Mouse (Mus musculus): ENCODE results near the gene Pfkm.

The Pfkm gene

DNA sequence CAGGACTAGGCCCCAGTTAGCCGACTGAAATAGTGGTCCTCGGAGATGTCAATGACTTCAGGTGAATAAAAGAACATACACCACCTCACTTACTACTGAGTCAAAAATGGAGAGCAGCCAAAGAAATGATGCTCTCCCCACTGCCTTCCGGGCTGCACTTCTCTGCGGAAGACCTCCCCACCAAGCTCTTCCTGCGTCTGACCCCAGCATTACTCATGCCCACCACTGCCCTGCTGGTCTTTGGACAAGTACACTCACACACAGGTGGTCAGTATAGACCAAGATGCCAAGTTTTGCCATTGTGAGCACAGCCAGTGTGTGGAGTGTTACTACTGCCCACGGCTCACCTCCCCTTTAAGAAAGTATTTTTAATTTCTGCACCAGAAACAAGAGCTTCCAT is 10.0 kb downstream of the Pfkm start:
- DNase-seq, result no peak

DNA sequence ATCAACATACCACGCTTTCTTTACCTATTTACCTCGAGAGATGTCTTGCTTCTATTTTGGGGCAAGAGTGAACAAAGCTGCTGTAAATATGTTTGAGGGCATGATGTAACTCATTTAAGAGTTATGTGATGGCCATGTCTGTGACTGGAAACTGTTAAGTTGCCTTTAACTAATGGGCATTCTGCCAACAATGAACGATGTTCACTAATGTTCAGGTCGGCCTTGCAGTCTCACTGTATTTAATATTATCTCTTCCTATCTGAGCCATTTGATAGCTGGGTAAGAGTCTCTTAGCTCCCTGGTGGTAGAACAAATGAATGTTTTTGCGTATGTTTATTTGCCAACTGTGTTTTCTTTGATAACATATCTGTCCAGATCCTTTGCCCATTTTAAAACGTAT is 14.1 kb downstream of the Pfkm start:
- DNase-seq, result no peak

DNA sequence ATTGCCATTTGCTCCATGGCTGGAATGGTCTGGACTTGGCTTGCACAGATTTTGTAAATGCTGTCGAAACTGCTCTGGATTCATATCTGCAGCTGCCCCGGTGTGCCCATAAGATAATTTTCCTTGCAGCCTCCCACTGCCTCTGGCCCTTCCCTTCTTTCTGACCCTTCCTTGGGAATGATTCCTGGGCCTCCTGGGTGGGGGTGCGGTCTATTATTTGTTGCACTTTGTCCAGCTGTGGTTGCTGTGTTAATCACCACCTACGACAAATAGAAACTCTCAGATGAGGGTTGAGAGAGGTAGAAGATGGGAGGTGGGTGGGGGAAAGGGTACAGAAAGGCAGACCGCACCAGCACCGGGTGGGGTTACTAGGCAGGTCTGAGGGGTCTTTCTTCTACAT is 14.8 kb downstream of the Pfkm start:
- DNase-seq, result no peak

DNA sequence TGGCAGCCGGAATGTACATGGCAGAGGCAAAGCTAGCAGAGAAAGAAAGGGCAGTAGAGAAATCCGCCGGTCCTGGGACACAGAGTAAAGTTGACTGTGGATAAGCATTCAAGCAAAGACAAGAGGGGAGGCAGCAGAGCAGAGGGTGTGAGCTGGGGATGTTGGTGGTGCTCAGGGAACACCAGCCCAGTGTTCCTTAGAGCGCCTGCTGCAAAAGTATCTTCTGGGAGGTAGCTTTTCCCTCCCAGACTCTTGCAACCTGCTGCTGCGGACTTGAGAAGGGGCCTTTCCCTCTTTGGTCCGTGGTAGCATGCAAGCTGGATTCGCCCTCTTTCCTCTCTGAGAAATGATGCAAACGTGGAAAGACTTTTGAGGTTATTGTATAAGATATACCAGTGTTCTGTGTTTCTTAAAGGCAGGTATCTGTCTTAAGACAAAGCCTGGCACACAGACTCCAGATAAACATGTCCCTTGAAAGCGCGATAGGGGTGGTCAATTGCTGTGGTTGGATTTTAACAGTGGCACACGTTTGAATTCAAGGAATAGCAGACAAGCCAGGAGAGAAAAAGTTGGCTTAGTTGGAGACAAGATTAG is 15.4 kb downstream of the Pfkm start:
- DNase-seq, result no peak

DNA sequence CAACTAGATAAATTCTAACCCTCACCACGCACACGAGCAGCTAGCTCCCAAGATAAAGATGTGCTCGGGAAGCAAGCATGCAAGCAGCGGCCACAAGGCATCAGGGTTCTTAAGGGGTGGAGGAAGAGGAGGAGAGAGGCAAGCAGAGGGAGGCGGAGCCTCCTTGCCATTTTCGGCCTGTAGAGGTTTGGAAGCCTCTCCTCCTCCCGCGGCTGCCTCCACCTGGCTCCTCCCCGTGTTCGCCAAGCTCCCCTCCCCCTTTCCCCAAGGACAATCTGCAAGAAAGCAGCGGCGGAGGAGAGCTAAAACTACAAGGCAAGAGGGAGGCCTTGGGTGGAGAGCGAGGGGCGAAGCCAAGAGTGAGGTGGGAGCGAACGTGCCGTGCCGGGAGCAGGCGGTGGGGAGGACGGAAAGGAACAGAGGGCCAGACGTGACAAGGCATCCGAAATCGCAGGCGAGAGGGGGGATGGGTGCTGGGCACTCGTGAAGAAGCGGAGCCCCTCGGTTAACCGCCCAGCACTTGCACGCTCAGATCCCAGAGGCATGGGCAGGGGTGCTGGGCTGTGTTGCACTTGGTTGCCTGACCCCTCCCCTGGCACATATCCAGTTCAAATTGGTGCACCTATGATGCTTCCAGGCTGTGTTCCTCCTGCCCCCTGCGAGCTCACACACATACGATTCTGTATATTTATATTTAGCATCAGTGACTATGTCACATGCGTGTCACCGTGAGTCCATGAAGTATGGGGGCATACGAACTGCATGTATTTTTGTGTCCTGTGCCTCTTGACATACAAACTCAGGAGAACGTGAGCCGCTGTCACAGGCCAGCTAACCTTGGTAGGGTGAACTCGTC is 16.1 kb downstream of the Pfkm start:
- DNase-seq, result peak; percentile 77

DNA sequence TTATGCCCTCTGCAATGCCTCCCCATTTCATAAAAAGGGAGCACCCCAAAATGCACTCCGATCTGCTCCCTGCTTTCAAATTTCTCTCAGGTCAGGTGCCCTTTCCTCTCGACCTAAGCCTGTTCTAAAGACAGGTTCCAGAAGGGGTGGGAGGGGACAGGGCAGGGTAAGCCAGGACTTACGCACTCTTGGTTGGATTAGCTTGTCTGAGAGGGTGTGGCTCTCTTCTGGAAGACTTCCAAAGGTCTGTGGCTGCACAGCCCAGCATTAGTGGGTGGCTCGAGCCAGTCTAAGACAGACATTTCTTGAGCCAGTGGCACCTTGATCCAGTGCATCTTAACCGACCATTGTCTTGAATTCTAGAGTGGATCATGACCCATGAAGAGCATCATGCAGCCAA is 19.4 kb downstream of the Pfkm start:
- DNase-seq, result no peak

DNA sequence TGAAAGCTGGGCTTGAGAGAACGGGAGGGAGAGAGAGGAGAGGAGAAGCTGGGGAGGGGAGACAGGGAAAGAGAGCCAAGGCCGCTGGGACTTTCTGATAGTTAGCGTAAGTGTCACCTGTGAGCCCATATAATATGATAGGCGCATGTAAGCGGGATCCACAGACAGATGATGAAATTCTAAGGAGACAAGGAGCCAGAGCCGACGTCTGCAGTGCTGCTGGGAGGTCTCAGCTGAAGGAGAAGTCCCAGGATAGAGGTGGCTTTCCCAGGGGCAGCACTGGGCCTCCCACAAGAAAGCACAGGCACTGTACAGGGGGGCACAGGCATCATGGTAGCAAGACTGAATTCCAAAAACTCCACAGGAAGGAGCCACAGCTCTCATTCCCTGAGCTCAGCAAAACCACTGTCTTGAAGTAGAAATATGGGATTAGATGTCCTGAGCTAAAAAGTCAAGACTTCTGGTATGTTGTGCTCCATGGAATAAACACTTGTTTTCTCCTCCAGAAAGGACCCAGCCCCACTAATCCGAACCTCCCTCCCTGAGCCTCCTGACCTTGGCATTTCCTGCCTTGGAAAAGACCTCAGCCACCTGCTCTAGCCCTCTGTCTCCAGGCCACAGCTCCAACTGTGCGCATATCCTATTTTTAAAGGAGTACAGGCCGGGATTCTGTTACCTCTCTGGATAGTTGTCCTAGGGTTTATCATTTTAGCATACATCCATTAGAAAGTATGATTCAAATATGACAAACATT is 21.9 kb downstream of the Pfkm start:
- no peak for DNase-seq

DNA sequence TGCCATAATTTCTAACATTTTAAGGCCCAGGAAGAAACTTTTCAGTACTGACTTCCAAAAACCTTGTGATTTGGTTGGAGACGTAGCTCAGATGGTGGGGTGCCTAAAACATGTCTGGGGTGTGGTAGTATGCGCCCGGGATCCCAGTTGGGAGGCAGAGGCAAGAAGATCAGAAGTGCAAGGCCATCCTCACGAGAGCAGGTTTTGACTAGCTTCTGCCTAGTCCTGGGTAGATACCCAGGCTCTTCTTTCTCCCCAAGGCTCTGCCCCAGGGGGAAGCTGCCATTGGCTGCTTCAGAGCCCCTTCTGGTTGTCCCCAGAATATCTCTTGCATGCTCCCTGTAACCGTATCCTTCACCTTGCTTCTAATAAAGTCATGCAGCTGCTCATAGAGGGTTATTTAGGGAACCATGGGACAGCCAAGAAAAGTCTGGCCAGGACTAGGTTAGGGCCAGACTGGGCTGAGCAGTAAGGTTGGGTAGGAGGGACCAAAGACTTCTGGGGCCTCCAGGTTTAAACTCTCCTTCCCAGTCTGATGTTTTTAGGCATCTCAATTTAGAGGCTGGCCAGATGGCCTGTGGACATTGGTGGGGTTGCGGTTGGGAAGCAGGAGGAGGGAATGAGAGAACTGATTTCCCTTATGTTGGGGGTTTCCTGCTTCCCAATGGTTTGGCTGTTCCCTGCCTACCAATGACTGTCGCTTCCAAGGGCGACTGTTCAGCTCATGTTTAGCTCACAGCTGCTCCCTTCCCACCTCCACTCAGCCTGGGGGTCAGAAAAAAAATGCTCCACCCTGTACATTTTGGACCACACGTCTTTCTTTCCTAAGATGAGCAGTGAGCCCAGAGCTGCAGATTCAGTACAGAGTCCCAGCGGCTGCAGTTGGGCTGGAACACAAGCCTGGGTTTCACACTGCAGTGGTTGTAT is 22.7 kb downstream of the Pfkm start:
- DNase-seq, result no peak

DNA sequence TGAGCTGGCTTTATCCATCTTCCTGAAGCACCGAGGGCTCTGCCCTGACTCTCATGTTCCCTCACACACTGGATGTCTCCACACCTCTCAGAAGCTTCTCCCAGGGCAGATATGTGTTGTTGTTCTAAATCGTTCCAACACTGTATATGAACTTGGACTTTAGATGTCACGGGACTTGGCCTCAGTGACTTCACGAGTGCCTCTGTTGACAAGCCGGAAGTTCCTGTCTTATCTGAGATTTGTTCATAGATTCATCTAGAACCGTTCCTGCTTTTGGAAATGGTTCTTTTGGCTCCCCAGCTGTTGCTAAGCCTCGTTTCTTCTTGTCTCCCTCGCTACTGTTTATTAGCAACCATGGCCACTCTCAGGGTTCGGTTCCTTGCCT is 23.4 kb downstream of the Pfkm start:
- DNase-seq, result no peak

DNA sequence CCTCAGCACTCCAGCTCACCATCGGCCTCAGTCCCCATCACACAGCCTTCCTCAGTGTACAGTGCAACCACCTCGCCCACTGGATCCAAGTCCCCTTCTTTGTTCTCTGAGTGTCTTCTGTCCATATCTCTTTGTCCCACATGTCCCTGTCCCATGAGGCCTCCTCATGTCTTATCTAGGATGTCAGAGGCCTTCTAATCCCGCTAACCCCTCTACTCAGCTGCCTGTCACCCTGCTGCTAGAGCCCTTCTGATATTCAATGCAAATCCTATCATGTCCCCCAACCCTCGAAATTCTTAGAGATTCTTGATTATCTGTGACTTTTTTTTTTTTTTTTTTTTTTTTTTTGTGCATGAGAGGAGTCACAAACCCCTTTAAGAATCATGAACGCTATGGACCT is 23.9 kb downstream of the Pfkm start:
- DNase-seq, result no peak

DNA sequence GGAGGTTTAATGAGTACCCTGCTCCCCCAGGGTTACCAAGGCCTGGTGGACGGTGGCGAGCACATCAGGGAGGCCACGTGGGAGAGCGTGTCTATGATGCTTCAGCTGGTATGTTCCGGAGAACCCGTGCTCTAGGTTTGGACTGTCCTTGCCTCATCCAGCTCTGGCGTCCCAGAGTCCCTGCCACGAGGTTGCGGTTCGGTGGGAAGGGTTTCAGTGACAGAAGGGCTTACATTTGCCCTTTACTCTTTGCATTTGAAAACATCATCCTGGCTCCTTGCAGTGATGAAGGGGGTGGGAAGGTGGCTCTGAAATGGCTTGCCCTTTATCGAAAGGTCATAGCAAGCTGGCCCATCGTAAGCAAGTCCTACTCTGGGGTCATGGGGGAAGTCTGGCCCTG is 27.0 kb downstream of the Pfkm start:
- no peak for DNase-seq

DNA sequence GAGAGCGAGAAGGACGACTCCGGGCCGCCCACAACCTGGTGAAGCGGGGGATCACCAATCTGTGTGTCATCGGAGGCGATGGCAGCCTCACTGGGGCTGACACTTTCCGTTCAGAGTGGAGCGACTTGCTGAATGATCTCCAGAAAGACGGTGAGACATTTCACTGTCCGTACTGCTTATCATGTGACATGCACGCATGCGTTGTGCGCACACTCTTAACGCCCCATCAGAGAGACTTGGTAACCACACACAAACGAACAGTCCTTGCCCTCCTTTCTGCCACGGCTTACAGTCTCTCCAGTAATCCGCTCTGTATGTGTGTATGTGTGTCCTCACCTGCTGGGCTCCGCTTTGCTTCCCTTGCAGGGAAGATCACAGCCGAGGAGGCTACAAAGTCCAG is 28.4 kb downstream of the Pfkm start:
- no peak for DNase-seq

DNA sequence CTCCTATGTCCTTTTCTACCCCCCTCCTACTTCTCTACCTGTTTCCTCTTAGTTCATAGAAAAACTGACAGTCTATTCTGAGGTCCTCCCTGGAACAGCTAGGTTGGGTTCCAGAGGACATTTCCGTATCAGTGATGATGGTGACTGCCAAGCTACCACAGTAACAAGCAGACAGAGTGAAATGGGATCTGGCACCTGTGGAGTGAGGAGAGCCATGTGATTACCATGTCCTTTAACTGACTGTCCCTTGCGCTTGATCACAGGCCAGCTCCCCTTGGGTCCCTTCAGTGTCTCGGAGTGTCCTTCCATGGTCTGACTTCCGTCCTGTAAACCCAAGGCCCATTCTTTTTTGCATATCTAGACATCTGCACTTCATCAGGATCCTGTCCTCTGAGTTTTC is 38.6 kb downstream of the Pfkm start:
- no peak for DNase-seq

DNA sequence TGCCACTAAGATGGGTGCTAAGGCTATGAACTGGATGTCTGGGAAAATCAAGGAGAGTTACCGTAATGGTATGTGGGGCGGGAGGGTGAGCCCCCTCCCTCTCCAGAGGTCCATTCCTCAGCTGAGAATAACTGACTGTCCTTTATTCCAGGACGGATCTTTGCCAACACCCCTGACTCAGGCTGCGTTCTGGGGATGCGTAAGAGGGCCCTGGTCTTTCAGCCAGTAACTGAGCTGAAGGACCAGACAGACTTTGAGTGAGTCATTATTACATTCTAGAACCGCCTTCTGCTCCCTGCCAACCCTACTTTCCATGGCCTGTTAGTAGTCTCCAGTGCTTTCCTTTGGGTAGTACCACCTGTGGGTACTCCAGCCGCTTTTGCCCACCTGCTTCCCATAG is 39.1 kb downstream of the Pfkm start:
- no peak for DNase-seq

DNA sequence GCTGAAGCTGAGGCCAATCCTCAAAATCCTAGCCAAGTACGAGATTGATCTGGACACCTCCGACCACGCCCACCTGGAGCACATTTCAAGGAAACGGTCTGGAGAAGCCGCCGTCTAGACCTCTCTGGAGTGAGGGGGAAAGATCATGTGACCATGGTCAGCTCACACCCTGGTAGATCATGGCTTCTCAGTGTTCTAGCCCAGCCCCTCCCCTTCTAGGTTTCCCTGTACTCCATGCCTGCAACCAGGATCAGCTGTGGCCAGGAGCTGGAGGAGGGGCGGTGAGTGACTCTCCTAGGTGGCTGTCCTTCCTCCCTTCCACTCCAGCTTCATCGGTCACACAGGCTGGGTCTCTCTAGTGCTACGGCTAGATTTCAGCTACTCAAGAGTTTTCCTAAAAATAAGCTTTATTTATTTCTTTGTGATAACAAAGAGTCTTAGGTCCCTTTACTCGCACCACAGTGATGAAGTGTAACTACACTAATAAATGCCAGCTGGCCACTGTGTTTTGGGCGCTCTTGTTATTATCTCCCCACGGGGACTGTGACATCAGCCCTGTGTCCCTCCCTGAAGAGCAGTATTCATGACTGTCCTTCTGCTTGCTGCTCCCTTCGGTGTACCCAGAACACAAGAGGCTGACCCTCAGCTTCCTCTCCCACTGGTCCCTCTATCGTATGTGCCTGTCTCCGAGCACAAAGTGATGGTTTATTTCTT is 39.7 kb downstream of the Pfkm start:
- DNase-seq, result no peak

DNA sequence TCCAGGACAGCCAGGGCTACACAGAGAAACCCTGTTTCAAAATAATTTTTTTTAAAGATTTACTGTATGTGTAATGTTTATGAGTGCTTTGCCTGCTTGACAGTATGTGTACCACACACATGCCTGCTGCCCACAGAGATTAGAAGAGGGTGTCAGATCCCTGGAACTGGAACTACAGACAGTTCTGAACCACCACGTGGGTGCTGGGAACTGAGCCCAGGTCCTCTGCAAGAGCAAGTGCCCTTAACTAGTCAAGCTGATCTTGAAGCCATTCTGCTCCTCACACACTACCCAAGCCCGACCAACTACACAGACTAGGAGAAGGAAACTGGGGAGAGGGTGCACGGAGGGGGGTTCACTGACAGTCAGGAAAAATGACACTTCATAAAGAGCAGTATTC is 41.1 kb downstream of the Pfkm start:
- no peak for DNase-seq

DNA sequence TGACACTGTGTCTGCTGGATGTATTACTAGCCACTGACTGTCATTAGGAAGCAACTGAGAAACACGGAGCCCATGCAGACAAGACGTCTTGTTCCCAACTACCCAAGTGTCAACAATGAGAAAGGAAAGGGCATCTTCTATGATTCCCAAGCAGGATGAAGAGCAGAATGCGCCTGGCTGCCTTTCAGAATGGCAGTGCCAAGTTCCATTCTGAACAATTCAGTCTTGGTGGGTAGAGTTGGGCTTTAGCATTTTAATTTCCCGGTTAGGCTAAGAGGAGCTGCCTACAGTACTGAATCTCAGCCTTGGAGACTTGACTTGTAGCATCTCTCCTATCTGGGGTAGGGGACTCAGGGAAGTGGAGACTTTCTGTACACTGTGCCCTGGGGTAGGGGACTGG is 41.6 kb downstream of the Pfkm start:
- no peak for DNase-seq

DNA sequence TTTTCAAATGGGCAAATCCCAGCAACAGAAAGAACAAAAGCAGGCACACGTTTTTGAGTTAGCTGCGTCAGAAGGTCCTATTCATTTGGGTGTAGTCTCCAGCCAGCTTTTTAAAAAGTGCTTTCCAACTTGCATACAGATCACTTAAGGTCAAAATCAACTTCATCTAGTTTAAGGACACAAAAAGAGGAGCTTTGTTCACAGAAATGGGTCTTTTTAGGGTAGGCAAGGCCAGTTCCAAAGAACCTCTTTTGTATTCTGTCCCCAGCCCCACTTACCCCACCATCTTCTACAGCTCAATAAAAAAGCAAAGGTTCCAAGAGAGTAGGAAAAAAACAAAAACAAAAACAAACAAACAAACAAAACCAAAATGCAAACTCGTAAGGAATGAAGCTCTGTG is 42.3 kb downstream of the Pfkm start:
- no peak for DNase-seq

DNA sequence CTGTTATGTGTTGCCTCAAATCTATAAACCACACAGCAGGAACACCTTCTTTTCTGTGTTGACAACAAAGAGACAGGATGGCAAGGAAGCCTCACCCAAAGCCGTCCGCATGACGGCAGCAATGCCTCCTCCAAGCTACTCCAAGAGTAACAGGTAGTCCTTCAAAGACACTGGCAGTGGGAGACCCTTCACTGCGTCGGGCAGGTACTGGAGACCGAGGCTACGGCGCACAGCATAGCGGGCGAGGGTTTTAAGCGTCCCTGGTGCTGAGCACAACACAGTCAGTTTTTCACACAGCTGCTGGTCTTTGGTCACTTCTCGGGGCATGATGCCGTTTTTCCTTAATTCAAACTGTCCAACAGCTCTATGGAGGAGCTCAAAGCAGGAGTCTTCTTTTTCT is 43.3 kb downstream of the Pfkm start:
- DNase-seq, result no peak

DNA sequence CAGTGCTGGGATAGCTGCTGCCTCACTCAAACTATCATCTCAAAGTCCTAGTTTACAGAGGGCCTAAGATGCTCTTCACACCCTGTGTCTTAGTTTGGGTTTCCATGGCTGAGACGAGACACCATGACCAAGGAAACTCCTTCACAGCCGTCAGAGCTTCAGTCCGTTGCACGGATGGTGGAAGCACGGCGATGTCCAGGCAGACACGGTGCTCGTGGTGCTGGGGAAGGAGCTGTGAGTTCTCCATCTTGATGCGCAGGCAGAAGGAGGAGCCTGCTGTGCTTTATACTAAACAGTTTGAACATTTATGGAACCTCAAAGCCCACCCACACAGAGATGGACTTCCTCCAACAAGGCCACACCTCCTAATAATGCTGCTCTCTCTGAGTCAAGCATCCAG is 44.5 kb downstream of the Pfkm start:
- no peak for DNase-seq

DNA sequence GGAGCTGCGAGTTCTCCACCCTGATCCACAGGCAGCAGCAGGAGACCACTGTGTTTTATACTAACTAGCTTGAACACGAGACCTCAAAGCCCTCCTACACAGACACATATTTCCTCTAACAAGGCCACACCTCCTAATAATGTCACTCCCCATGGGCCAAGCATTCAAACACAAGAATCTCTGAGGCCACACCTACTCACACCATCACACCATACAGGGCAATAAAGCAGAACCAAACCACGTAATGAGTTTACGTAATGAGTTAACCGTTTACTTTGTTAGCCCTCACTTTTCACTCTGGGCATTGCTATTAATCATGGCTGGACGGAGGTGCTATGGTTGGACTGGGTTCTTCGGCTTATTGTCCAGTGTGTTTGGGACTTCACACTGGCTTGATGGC is 47.4 kb downstream of the Pfkm start:
- DNase-seq, result no peak

DNA sequence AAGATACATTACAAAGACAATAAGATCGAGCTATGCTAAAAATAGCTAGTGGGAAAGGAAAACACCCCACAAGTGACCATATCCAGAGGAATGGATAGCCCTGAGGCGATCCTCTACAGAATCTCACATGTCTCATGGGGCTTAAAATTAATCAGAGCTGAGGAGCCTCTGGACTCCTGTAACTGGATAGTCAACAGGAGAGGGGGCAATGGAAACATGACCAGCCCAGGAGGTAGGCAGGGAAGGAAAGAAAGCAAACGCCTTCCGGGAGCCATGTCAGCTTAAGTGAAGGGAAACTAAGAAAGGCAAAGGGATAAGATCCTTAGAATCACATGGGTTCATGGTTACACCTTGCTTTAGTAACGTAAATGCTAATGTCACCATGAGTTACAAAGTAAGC is 48.4 kb downstream of the Pfkm start:
- DNase-seq, result no peak

Measured in right cerebral cortex, postnatal 4 days (tissue).